Mouse (Mus musculus) embryo, embryonic 10 days (tissue): ENCODE results near the gene Ccdc194.

ENCODE experiments used
- DNase-seq: peaks from one replicate; pipeline ENCODE4 v3.0.0-alpha.2; 2015; ENCODE audit warnings: low spot score

Gene Ccdc194

DNA sequence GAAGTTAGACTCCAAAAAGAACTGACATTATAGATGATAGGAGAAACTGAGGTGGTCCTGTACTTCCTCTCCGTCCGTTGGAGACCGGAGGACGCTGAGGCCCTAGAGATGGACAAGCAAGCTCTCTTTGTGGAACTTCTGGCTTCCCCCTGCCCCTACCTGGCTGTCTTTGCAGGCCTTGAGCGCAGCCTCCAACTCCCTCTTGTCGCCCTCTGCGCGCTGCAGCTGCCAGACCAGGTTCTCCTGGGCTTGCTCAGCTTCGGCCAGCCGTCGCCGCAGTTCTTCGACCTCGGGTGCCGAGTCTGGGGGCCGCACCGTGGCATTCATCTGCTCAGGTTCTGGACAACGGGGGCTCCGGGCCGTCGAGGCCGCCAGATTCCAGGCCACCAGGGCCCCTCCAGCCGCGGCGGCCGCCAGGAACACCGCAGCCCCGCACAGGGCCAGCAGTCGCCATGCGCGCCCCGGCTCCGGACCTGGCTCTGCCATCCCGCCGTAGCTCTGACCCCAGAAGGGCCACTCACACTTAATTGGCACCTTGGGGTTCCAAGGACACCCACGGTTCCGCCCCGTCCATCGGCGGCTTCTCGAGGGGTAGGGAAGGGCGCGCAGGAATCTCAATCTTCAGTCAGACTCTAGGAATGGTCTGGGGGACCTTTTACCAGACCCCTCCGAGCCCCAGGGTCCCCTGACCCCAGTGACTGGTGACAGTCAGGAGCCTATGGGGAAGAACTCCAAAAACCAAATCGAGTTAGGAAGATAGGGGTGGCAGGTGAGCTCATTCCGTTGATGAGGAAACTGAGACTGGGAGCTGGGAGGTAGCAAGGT lies at the start of gene Ccdc194:
Gene Ccdc194, minus strand, starts transcription at position 486 of the 825 bp plus-strand sequence.
- DNase-seq = no peak

DNA sequence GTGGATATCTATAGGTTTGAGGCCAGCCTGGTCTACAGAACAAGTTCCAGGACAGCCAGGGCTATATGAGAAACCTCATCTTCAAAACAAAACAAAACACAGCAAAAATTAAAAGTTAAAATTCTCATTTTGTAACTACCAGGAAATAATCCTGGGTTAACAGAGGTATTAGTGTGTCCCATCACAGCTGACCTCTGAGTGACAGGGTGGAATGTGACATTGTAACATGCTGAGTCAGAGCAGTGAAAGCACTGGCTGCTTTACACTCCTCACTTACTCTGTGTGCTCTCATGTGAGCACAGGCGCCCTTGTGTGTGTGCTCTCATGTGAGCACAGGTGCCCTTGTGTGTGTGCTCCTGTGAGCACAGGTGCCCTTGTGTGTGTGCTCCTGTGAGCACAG lies 49.5 kb upstream of the Ccdc194 start:
- no peak for DNase-seq

DNA sequence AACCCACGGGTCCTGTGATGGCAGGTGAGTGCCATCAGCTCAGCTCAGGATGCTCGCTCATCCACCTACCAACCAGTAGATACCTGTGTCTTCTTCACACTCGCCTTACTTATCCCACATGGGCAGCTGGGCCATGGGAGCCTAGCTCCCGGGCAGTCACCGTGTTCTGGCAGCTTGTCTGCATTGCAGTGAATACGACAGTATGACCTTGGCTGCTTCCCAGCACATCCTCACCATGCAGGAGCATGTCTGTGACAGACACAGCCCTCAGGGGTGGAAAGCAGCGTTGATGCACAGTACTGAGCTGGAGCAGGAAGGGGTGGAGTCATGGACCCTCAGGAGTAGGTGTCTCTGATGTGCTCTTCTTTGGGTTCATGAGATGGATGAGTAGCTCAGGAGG lies 48.9 kb upstream of the Ccdc194 start:
- no peak for DNase-seq

DNA sequence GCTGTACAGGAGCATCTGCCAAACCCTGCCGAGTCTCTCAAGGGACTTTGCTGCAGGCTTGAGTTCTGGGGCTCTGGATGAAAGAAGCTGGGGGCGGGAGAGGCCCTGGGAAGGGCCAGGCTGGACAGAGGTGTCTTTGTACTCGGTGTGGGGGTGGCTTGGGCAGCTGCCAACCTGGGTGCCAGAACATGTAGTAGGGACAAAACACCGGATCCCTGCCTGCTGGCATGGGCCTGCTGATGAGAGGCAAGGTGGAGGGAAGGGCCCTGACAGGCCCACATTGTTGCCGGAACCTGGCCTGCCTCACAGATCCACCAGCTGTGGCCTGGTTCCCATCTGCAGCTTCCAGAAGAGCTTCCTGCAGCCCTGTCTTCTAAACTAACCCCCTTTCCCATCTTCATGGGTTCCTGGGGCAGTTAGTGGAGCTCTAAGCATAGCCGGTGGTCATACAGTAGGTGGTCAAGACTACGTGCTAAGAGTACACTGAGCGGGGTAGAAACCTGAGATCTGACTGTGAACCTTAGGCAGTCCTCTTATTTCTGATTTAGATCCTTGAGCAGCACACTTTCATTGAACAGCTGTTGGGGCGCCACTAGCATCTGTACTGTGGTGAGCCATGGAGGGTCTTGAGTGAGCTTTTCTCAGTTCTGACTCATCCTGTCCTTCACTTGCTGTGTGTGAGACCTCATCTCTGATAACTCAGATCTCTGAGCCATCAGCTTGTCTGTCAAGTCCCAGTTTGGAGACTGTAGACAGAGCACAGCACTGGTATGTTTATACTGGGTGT lies 47.5 kb upstream of the Ccdc194 start:
- DNase-seq = no peak

DNA sequence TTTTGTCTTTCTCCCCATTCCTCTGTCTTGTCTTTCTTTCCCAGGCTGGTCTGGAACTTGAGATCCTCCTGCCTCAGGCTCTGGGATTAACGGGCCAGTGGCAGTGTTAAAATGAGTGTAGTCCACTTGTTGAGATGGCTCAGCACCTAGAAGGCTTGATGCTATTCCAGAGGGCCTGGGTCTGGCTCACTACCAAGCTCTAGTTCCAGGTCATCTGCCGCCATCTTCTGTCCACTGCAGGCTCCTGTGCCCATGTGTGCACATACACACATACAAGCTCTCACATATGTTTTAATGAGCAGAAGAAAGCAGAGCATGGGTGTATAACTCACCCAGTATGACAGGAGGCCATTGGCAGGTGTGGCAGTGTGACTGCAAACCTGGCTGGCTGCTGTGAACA lies 46.6 kb upstream of the Ccdc194 start:
- no peak for DNase-seq

GRCm38 (mm10) chr8:71570291-71570954 lies 44.9 kb upstream of the Ccdc194 start:
- peak; percentile 93 for DNase-seq

- peak; percentile 94 for DNase-seq
Measured at GRCm38 (mm10) chr8:71569366-71570290, 44.1 kb upstream of the Ccdc194 start.

- DNase-seq = no peak
Measured at GRCm38 (mm10) chr8:71568941-71569340, 43.4 kb upstream of the Ccdc194 start.

- DNase-seq = no peak
Measured at GRCm38 (mm10) chr8:71568387-71568937, 43.0 kb upstream of the Ccdc194 start, which contains the start of gene Slc27a1. Gene Slc27a1 (plus strand): TSS chr8:71568882.

DNA sequence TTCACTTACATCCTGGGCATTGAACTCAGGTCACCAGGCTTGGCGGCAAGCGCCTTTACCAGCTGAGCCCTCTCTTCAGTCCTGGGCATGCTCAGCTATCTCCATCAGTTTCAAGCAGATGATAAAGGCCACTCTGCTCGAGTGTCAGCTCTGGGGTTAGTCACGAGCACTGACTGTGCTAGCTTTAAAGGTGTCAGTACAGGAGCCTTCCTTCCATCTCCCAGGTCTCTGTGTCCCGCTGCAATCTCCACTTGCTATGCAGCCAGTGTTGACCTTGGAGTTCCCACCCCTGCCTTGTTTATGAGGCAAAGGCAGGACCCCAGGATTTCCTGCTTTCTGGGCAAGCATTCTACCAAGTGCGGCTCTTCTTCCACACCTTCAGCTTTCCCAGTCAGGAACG lies 42.1 kb upstream of the Ccdc194 start:
- no peak for DNase-seq

- no peak for DNase-seq
Measured at GRCm38 (mm10) chr8:71566501-71566900, 41.0 kb upstream of the Ccdc194 start, which contains the start of gene Nxnl1. Gene Nxnl1 (minus strand): TSS chr8:71566601.

- DNase-seq = no peak
Measured at GRCm38 (mm10) chr8:71563992-71564391, 38.5 kb upstream of the Ccdc194 start.

GRCm38 (mm10) chr8:71562751-71563150 lies 37.2 kb upstream of the Ccdc194 start:
- peak; percentile 68 for DNase-seq

GRCm38 (mm10) chr8:71561401-71561800 lies 35.9 kb upstream of the Ccdc194 start:
- peak; percentile 87 for DNase-seq

- no peak for DNase-seq
Measured at GRCm38 (mm10) chr8:71560765-71561164, 35.3 kb upstream of the Ccdc194 start.

DNA sequence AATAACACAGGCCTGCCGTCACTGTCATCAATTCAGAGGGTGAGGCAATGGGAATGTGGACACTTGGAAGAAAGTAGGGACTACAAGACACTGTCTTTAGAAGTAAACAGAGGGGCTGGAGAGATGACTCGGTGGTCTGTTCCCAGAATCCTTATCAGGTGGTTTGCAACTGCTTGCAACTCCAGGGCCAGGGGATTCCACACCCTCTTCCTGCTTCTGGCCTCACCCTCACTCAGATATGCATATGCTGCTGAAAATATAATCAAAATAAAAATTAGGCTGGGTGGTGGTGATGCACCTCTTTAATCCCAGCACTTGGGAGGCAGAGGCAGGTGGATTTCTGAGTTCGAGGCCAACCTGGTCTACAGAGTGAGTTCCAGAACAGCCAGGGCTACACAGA lies 34.6 kb upstream of the Ccdc194 start:
- DNase-seq = no peak

DNA sequence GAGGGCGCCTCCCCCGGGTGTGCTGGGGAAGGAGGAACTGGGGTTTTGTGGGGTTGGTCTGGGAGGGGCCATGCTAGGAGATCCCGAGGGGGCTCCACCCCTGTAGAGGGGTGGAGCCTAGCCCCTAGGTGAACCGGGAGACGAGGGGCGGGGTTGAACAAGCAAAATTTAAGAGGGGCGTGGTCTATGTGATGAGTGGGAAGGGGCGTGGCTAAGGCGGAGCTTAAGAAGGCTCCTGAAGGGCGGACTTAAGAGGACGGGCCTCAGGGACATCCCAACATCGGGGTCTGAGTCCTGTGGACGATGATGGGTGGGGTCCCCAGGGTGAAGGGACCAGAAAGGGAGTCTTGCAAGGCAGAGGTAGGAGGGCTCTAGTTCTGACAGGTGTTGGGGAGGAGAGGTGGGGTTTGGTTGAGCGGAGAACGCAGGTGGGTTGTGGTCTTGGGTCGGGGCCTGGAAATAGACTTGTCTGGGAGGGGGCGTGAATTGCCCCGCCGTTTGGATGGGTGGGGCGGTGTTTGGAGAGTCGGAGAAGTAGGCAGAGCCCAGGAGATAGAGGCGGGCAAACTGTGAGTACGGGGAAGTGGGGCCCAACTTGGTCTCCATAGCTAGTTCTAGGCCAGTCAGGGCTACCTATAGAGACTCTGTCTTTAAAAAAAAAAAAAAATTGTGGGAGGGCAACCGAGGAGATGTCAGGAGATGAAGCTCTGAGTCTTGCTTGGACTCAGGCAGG lies 33.6 kb upstream of the Ccdc194 start:
- DNase-seq = peak; percentile 89

DNA sequence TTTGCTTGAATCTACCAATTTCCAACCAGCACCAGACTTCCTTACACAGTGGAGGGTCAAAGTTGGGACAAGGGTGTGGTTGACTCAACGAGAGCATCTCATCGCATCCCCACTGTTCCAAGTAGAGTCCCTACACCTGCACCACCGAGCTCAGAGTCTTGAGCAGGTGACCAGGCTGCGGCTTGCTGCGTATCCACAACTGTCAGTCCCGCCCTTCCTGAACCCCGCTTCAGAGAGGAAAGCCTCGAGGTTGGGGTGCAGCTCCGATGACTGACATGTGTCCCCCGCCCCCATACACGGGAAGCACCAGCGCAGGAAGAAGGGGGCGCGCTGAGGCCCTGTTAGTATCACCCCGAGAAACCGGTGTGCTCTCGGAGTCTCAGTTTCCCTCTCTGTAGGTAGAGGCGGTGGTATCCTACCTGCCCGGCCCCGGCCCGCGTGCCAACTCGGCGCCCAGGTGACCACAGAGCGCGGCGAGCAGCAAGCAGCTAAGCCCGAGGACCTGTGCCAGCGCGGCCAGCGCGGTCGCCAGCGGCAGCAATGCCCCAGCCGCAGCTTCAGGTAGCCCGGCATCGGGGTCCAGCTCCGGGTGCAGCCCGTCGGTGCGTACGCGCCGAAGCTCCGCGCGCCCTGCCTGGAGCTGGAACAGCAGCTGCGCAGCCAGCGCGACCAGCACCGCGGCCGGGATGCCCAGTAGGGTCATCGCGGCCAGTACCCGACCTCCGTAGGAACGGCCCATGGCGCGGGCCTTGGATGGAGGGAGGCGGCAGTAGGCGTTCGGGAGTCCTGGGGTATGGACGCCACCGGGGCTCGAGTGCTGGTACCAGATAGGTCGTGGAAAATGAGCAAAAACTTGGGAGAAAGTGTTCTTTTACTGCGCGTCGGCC lies 32.8 kb upstream of the Ccdc194 start, which contains the start of gene Tmem221:
Gene Tmem221, minus strand, starts transcription at position 801 of the 887 bp plus-strand sequence.
- DNase-seq = no peak

DNA sequence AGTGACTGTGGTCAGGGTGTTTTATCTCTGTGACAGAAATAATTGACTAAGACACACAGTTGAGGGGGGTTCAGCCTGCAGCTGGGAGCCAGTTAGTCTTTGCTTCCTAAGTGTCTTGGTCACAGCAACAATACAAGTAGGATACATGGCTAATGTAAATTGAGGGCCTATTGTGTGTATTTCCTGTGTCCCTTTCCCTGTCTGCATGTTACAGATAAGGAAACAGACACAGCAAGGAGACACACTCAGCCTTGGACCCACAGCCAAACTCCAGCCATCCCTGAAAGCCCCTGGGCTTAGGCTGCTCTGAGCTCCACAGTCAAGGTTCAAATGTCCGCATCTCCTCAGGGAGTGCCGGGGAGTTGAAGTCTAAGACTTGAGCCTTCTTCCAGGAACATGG lies 29.1 kb upstream of the Ccdc194 start:
- no peak for DNase-seq
